Mouse (Mus musculus) cerebellum, adult 2 months (tissue): ENCODE measurements around the gene Nrcam. TPM values are rescaled to one million over a fixed set of nuclear protein-coding genes. Genes with fewer than 3 reads are reported as not detected.

ENCODE experiments used
- DNase-seq, 2 experiments: peaks; one replicate each; pipeline ENCODE4 v3.0.0; 2021
- H3K27ac ChIP-seq: fragments of 200-500 bp; 2 replicates; pipeline ENCODE4 v1.5.1; 2012; ENCODE audit warnings: low read length, control low read depth, inconsistent platforms; ENCODE audit not compliant: insufficient read depth
- H3K27me3 ChIP-seq: fragments of 200-500 bp; 2 replicates; pipeline ENCODE4 v1.6.1; 2012; ENCODE audit warnings: inconsistent platforms, mild to moderate bottlenecking, low read length, moderate library complexity; ENCODE audit not compliant: control insufficient read depth, insufficient read depth
- H3K4me1 ChIP-seq: fragments of 200-500 bp; 2 replicates; pipeline ENCODE4 v1.6.1; 2011; ENCODE audit warnings: low read length; ENCODE audit not compliant: control insufficient read depth, insufficient read depth
- H3K4me3 ChIP-seq: fragments of 200-500 bp; replicated peaks from 2 replicates; pipeline ENCODE3; 2011; ENCODE audit warnings: mild to moderate bottlenecking, low read depth, low read length, control low read depth; ENCODE audit not compliant: insufficient read depth
- CTCF ChIP-seq: fragments of 200-500 bp; IDR thresholded peaks from 2 replicates; pipeline ENCODE4 v1.5.1; 2011; ENCODE audit warnings: low read depth, mild to moderate bottlenecking, control low read depth, low read length, moderate library complexity, borderline replicate concordance; ENCODE audit not compliant: insufficient read depth
- POLR2A ChIP-seq: fragments of 200-500 bp; IDR thresholded peaks from 2 replicates; pipeline ENCODE4 v1.6.1; 2011; ENCODE audit warnings: low read length, control low read depth, borderline replicate concordance; ENCODE audit not compliant: insufficient read depth
- WGBS: fragments of 180-500 bp; shearing (Covaris S2); methylation state at CpG from one replicate; pipeline ENCODE4 v1.1.7; 2018; 5-methylcytosine and 5-hydroxymethylcytosine counted together
- polyA plus RNA-seq: library from polyadenylated mRNA; depleted of rRNA; stranded (reverse); fragments of >200 nt; gene quantifications from 2 replicates; pipeline ENCODE4 v1.2.3, GENCODE M21; 2012

The Nrcam gene
- polyA plus RNA-seq, 1 experiment: 88.0 TPM

DNA sequence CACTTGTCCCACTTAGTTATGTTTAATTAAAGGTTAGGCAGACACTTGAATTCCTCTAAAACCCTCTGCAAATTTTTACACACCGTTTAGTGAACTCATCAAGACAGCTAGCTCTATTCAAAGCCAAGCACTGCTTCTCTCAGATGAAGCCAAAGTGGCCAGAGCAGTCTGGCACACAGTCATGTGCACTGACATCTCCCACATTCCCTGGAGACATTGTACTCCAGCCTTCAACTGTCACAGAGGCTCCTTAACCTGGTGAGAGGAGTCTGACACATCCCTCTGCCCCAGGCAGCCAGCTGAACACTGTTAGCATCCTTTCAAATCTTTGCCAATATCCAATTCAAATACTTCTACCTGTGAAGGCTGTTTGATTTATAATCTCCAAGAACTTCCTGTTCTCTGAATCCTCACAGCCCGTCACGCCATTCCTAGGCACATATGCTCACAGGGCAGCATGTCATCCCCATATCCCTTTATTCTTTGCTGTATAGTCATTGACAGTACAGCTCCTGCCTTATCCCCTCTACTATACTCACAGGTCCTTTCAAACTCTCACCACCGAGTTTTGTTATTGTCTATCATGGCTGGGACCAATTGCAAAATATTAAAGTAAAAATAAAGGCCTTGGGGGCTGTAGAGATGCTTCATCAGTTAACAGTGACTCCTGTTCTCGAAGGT is 173.3 kb downstream of the Nrcam start:
- WGBS: 34% methylated on average over 5 of the region's 5 CpGs
- H3K27ac ChIP-seq: no peak overlapping the region
- DNase-seq: peak; percentile 35 to 51

DNA sequence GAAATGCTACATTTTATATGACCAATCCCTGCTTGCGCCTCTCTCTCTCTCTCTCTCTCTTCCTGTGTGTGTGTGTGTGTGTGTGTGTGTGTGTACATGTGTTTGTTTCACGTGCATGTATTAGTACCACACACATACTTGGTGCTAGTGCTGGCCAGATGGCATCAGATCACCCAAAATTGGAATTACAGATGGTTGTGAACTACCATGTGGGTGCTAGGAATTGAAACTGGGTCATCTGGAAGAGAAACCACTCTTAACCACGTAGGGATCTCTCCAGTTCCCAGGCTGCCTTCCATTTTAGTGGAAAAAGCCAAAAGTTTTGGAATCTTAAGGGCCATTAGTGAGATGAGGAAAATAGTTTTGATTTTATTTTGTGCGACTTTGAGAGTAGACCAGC is 175.1 kb downstream of the Nrcam start:
- TF ChIP-seq POLR2A (no peak), CTCF (no peak)
- 70% methylated on average over 4 of the region's 4 CpGs for WGBS
- DNase-seq: no peak
- no peaks in the 10 kb centered on the region for H3K27me3 ChIP-seq
- H3K27ac ChIP-seq: no peak overlapping the region
- 0 out of 2 replicates have a peak, but pooled peaks cover 3% of the 10 kb centered on the region for H3K4me1 ChIP-seq
- H3K4me3 ChIP-seq: no peak overlapping the region

More for the DNA sequence above, 173.3 kb downstream of the Nrcam start:
- H3K4me1 ChIP-seq: 0 out of 2 replicates have a peak, but pooled peaks cover 3% of the 10 kb centered on the region
- TF ChIP-seq CTCF (no peak), POLR2A (no peak)
- H3K27me3 ChIP-seq: no peaks in the 10 kb centered on the region
- H3K4me3 ChIP-seq: no peak overlapping the region

DNA sequence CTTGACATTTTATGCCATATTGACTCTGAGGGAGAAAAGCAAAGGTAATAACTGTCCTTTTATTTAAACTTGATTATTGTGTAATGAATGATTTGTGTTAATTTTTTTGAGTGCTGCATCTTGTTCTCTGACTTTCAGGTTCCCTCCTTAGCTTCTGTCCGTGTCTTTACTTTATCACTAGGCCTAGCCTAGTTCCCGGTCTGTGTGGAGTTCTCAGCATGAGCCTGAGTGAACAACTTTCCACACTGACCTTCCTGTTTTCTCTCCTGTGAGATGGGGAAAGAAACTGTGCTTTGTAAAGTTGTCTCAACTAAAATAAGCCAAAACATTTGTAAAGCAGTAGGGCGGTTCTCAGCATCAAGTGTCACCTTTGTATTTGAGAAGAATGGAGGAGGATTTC is 179.9 kb downstream of the Nrcam start:
- no peak overlapping the region for H3K4me3 ChIP-seq
- no peak overlapping the region for H3K27ac ChIP-seq
- 86% methylated on average over 3 of the region's 3 CpGs for WGBS
- no peaks in the 10 kb centered on the region for H3K27me3 ChIP-seq
- TF ChIP-seq POLR2A: no peak
- TF ChIP-seq CTCF: no peak
- DNase-seq: no peak
- no peaks in the 10 kb centered on the region for H3K4me1 ChIP-seq

DNA sequence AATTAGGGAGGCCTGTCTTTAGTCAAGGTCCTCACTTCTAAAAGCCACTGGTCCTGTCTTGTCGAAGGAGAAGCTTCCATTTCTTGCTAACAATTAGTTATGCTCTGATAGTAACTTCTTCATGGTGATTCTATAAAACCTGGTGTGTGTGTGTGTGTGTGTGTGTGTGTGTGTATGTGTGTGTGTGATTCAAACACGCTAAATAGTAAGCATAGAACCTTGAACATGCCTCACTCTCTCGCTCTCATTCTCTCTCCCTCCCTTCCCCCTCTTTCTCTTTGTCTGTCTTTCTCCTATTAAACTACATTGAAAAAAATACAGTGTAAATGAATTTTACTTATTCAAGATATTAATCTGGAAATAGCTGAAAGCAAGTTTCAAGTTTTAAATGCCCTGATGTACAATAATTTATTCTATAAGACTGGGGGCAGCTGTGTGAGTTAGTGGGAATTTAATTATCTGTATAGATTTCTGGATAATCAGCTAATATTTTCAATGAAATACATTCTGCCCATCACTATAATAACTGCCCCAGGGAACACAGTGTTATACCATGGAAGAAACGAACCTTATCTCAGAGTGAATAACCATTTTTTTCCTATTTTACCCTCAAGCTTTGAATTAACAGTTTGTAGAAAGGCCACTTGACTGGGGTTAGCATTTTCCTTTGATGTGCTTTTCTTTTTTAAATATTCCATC is 180.9 kb downstream of the Nrcam start:
- Histone ChIP-seq H3K4me1 (no peaks in the 10 kb centered on the region), H3K4me3 (no peak overlapping the region), H3K27me3 (no peaks in the 10 kb centered on the region), H3K27ac (no peak overlapping the region)
- no peak for TF ChIP-seq CTCF
- TF ChIP-seq POLR2A: no peak
- WGBS: 74% methylated on average over 4 of the region's 4 CpGs
- DNase-seq: no peak

DNA sequence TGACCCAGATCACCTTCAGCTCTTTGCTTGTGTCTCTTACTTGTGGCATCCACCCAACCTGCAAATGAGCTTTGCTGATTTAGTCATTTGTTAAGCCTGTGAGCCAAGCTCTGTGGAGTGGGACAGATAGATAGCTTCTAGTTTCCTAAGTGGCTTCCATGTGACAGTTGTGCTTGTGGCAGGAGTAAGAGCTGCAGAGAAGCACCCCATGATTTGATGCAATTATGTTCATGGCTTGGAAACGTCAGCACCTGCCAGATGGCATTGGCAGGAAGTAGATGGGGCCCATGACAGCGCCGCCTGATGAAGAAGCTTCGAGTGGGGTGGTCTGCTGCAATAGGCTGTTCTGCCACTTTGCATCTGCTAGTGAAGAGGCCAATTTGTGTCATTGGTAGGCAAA is 186.4 kb downstream of the Nrcam start:
- TF ChIP-seq POLR2A (no peak), CTCF (no peak)
- H3K4me3 ChIP-seq: no peak overlapping the region
- WGBS: 9% methylated on average over 4 of the region's 4 CpGs
- H3K27ac ChIP-seq: peak overlapping the region; percentile 8; the same call in 1 of the 2 replicates
- H3K27me3 ChIP-seq: no peaks in the 10 kb centered on the region
- peak; percentile 61 to 73 for DNase-seq
- H3K4me1 ChIP-seq: peaks cover 10% of the 10 kb centered on the region

DNA sequence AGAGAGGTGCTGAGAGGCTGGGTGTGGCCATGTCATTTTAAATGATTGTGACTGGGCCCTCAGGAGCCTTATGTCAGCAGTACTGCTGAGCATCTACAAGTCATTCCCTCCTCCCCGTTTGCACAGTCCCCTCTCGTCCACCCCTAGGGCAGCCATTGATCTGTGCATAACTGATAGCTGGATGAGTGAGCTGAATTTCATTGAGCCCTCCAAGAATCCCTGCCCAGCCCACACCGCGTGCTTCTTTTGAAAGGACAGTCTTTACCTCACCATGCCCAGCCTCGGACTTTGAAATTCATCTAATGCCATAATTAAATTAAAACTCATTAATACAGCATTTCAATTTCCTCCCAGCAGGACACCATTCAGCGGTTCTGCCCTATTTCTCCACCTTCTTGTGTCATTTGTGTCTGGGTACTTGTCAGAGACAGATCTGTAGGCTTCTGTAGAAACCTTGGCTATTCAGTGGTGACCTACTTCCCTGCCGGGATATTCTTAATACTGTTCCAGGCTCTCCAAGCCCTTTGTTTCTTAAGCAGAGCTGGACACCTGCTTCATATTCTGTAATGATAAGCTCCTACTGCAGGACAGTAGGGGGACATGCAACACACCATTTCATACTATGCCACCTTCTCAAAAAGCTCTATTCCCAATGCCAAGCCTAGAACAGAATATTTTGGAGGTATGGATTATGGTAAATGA is 190.9 kb downstream of the Nrcam start:
- WGBS: 9% methylated on average over 7 of the region's 7 CpGs
- Histone ChIP-seq H3K27me3 (no peaks in the 10 kb centered on the region), H3K27ac (peak overlapping the region; percentile 15; the same call in 1 of the 2 replicates), H3K4me3 (no peak overlapping the region), H3K4me1 (peaks cover 22% of the 10 kb centered on the region)
- peak in 1 of 2 experiments; percentile 52 for DNase-seq
- no peak for TF ChIP-seq CTCF
- no peak for TF ChIP-seq POLR2A

DNA sequence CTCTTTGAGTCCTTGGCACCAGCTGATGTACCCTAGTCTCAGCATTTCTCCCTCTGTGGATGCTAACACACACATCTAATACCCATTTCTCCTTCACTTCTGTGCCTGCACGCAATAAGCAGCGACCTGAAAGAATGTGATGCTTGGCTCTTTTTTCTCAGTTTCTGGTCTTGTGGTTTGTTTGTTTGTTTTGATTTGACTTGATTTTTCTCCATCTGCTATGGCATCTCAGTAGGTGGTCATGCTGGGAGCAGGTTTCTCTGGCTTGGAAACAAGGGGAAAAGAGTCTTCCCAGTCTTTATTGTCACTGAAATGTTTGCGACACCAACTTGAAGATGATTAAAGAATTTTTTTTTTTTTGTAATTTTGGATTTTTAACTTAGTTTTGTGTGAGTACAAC is 192.8 kb downstream of the Nrcam start:
- Histone ChIP-seq H3K27ac (peak overlapping the region; percentile 82), H3K4me1 (peaks cover 16% of the 10 kb centered on the region), H3K27me3 (no peaks in the 10 kb centered on the region), H3K4me3 (no peak overlapping the region)
- TF ChIP-seq POLR2A (no peak), CTCF (no peak)
- DNase-seq: peak; percentile 48 to 71
- 6% methylated on average over 3 of the region's 3 CpGs for whole genome bisulfite sequencing
